Comparison of ENCODE assay signal across 23 mouse cellular contexts in genomic region chrX:8219651-8220050, GRCm38 (mm10). TPM values are rescaled to one million over a fixed set of nuclear protein-coding genes. Genes with fewer than 3 reads are reported as not detected.
DNase-seq lines count a peak whose midpoint lies in the region; ATAC-seq and TF ChIP-seq lines count a peak whose summit lies in the region.
"Had no signal": no experiment of that assay in that cellular context is flagged by ENCODE, and none has a peak within 500 bp of the region (broad histone marks: within the 10 kb centered on the region; RNA-seq: fewer than 3 reads in every experiment).

No protein-coding gene starts in this region.

- no peaks in the 10 kb centered on the region for H3K79me2 ChIP-seq in CH12.LX (replicated peaks; ENCODE audit: control insufficient read depth, extremely low read depth, insufficient read depth, poor library complexity, severe bottlenecking)

- no peak for TF ChIP-seq POLR2A in CH12.LX (IDR thresholded peaks at IDR 0.05; ENCODE audit: low read depth, low read length)

- peak; percentile 30 for DNase-seq in lung, embryonic 14.5 days
- DNase-seq in lung, postnatal 14 days, result no peak
- DNase-seq in CH12.LX (ENCODE audit: extremely low read depth) (no peak), R1 (ENCODE audit: low read depth, low spot score) (peak; percentile 93)
- DNase-seq in layer of hippocampus, postnatal 25 days (ENCODE audit: extremely low spot score in 1 of 2, low spot score in 1 of 2), result no peak
- DNase-seq in cerebellum, adult 11 months, result no peak
- DNase-seq in spleen, postnatal 10 days (ENCODE audit: low spot score in 2 of 2), result no peak
- DNase-seq: adrenal gland, adult 2 months; adrenal gland, postnatal 25 days; cerebellum, adult 2 months; cerebellum, postnatal 10 days; gastrocnemius, postnatal 36 days; heart, adult 18-20 months; heart, postnatal 14 days had no signal

- no peaks in the 10 kb centered on the region for H3K9me3 ChIP-seq in lung, embryonic 14.5 days (ENCODE audit: low read depth, low read length)
- no peaks in the 10 kb centered on the region for H3K9me3 ChIP-seq in CH12.LX (replicated peaks; ENCODE audit: low read length)
- H3K9me3 ChIP-seq in E14TG2a.4 (ENCODE audit: low read length), result no peaks in the 10 kb centered on the region
- H3K9me3 ChIP-seq: embryonic facial prominence, embryonic 15.5 days; forebrain, embryonic 10.5 days; G1E; hindbrain, embryonic 13.5 days had no signal

- WGBS in lung, embryonic 14.5 days, result 28% methylated on average over 8 of the region's 8 CpGs

- no peak overlapping the region for H3K4me2 ChIP-seq in lung, embryonic 14.5 days
- peak overlapping the region; percentile 50 for H3K4me2 ChIP-seq in CH12.LX (ENCODE audit: insufficient read depth, low read depth, poor library complexity, severe bottlenecking)
- H3K4me2 ChIP-seq: embryonic facial prominence, embryonic 15.5 days; hindbrain, embryonic 13.5 days had no signal

- no peak for TF ChIP-seq EP300 in CH12.LX (IDR thresholded peaks at IDR 0.05; ENCODE audit: low read length)

- no peak overlapping the region for H3K4me3 ChIP-seq in lung, embryonic 14.5 days (ENCODE audit: low read depth, low read length)
- H3K4me3 ChIP-seq in CH12.LX (replicated peaks in 1 of 3; ENCODE audit: low read depth in 2 of 3, low read length in 2 of 3, poor library complexity in 1 of 3) (no peak overlapping the region), E14TG2a.4 (replicated peaks; ENCODE audit: low read length) (peak overlapping the region; percentile 32; the same call in 1 of the 2 replicates)
- H3K4me3 ChIP-seq: embryonic facial prominence, embryonic 15.5 days; erythroblast, embryonic 14.5 days; forebrain, embryonic 10.5 days; hindbrain, embryonic 13.5 days had no signal

- ATAC-seq in lung, embryonic 14.5 days (ENCODE audit: insufficient read depth), result peak; percentile 38; the same call in 1 of the 2 replicates
- ATAC-seq: forebrain, embryonic 14.5 days; hindbrain, postnatal 0 days had no signal

- no peaks in the 10 kb centered on the region for H3K27me3 ChIP-seq in lung, embryonic 14.5 days (ENCODE audit: insufficient read depth, low read length)
- no peaks in the 10 kb centered on the region for H3K27me3 ChIP-seq in CH12.LX (replicated peaks)
- H3K27me3 ChIP-seq in E14TG2a.4 (ENCODE audit: insufficient read depth, low read length), result 0 out of 2 replicates have a peak, but pooled peaks cover 9% of the 10 kb centered on the region
- H3K27me3 ChIP-seq: embryonic facial prominence, embryonic 15.5 days; hindbrain, embryonic 13.5 days had no signal

- dilution Hi-C loops in CH12.LX (cut with MboI; ENCODE audit: extremely low pct_ligation_motif_present, extremely low pct_unique_long_range_greater_than_20kb, low sequenced_read_pairs), result no loop called here

- in situ Hi-C loops in CH12.LX (cut with MboI; ENCODE audit: low pct_ligation_motif_present, low pct_unique_long_range_greater_than_20kb, low sequenced_read_pairs), result no loop called here

- H3K4me1 ChIP-seq in lung, embryonic 14.5 days (ENCODE audit: insufficient read depth), result no peaks in the 10 kb centered on the region
- H3K4me1 ChIP-seq in CH12.LX (ENCODE audit: control insufficient read depth in 1 of 2, insufficient read depth in 2 of 2) (peaks cover 0 to 10% of the 10 kb centered on the region in 2 experiments), E14TG2a.4 (replicated peaks; ENCODE audit: low read depth, low read length) (peaks cover 56% of the 10 kb centered on the region)
- H3K4me1 ChIP-seq: embryonic facial prominence, embryonic 15.5 days; forebrain, embryonic 10.5 days; hindbrain, embryonic 13.5 days had no signal

- TF ChIP-seq RAD21 in CH12.LX (IDR thresholded peaks at IDR 0.05; ENCODE audit: low read depth, low read length), result no peak

- no peak for TF ChIP-seq CTCF in lung, embryonic 14.5 days (IDR thresholded peaks at IDR 0.05; ENCODE audit: low read depth)
- TF ChIP-seq CTCF in CH12.LX (conservative IDR thresholded peaks at IDR 0.05 in 1 of 2, IDR thresholded peaks at IDR 0.05 in 1 of 2; ENCODE audit: low read depth in 2 of 2, low read length in 2 of 2) (no peak), E14TG2a.4 (conservative IDR thresholded peaks at IDR 0.05; ENCODE audit: low read length) (no peak)

- no peak overlapping the region for H3K27ac ChIP-seq in lung, embryonic 14.5 days (ENCODE audit: low read depth)
- peak overlapping the region; percentile 78 for H3K27ac ChIP-seq in CH12.LX (ENCODE audit: insufficient read depth, low read depth)
- H3K27ac ChIP-seq: embryonic facial prominence, embryonic 15.5 days; forebrain, embryonic 10.5 days; hindbrain, embryonic 13.5 days; hindbrain, postnatal 0 days had no signal

- H3K36me3 ChIP-seq in lung, embryonic 14.5 days (ENCODE audit: insufficient read depth), result no peaks in the 10 kb centered on the region
- no peaks in the 10 kb centered on the region for H3K36me3 ChIP-seq in CH12.LX (replicated peaks in 1 of 2; ENCODE audit: control insufficient read depth in 1 of 2, insufficient read depth in 1 of 2, low read length in 1 of 2)
- no peaks in the 10 kb centered on the region for H3K36me3 ChIP-seq in E14TG2a.4 (ENCODE audit: insufficient read depth, low read length)
- H3K36me3 ChIP-seq: embryonic facial prominence, embryonic 15.5 days; forebrain, embryonic 10.5 days; G1E; hindbrain, embryonic 13.5 days had no signal

- H3K9ac ChIP-seq in lung, embryonic 14.5 days, result no peak overlapping the region
- H3K9ac ChIP-seq in CH12.LX (ENCODE audit: insufficient read depth, low read depth), result no peak overlapping the region
- H3K9ac ChIP-seq: embryonic facial prominence, embryonic 15.5 days; hindbrain, embryonic 13.5 days had no signal

TF ChIP-seq in CH12.LX, 34 proteins besides CTCF, POLR2A, EP300 and RAD21:
- no peak for TF ChIP-seq MAFK (IDR thresholded peaks at IDR 0.05; ENCODE audit: insufficient replicate concordance, low read length)
- TF ChIP-seq KAT2A (IDR thresholded peaks at IDR 0.05; ENCODE audit: insufficient replicate concordance, low read length), result no peak
- no peak for TF ChIP-seq ZMIZ1 (IDR thresholded peaks at IDR 0.05; ENCODE audit: low read depth, low read length)
- TF ChIP-seq UBTF (IDR thresholded peaks at IDR 0.05; ENCODE audit: low read depth, low read length), result no peak
- TF ChIP-seq RCOR1 (conservative IDR thresholded peaks at IDR 0.05; ENCODE audit: low read depth, low read length), result no peak
- TF ChIP-seq BHLHE40 (IDR thresholded peaks at IDR 0.05; ENCODE audit: low read depth, low read length), result no peak
- no peak for TF ChIP-seq PAX5 (IDR thresholded peaks at IDR 0.05; ENCODE audit: low read length)
- no peak for TF ChIP-seq TCF12 (IDR thresholded peaks at IDR 0.05; ENCODE audit: low read depth, low read length)
- no peak for TF ChIP-seq ZC3H11A (IDR thresholded peaks at IDR 0.05; ENCODE audit: low read depth, low read length)
- no peak for TF ChIP-seq USF2 (conservative IDR thresholded peaks at IDR 0.05; ENCODE audit: low read depth, low read length)
- TF ChIP-seq JUN (IDR thresholded peaks at IDR 0.05; ENCODE audit: insufficient read depth, low read depth, low read length), result no peak
- TF ChIP-seq SIN3A (IDR thresholded peaks at IDR 0.05; ENCODE audit: low read length), result no peak
- TF ChIP-seq MAZ (IDR thresholded peaks at IDR 0.05; ENCODE audit: low read depth, low read length), result no peak
- TF ChIP-seq MAX (IDR thresholded peaks at IDR 0.05; ENCODE audit: low read length), result no peak
- no peak for TF ChIP-seq HCFC1 (IDR thresholded peaks at IDR 0.05; ENCODE audit: low read depth, low read length)
- TF ChIP-seq CHD2 (IDR thresholded peaks at IDR 0.05; ENCODE audit: low read length), result no peak
- TF ChIP-seq IRF4 (IDR thresholded peaks at IDR 0.05; ENCODE audit: low read depth, low read length), result no peak
- no peak for TF ChIP-seq MYC (IDR thresholded peaks at IDR 0.05; ENCODE audit: low read depth, low read length)
- no peak for TF ChIP-seq USF1 (IDR thresholded peaks at IDR 0.05; ENCODE audit: low read depth, low read length)

RNA-seq across cellular contexts. Expression of gene Porcn, which starts 13.3 kb away (rescaled TPM):
- polyA plus RNA-seq in lung, embryonic 14.5 days (2014; fragmentation: Nextera tagmentation; extraction: Ambion mirVana), result 10.4 and 10.6 TPM in 2 replicates
- total RNA-seq in CH12.LX (2012; rRNA removed), result 0.08 and 0.64 TPM in 2 replicates
- not detected in 2 replicates for total RNA-seq in CH12.LX (2014; rRNA removed)
- not detected in 2 replicates for polyA plus RNA-seq in CH12.LX (2012; ENCODE audit: insufficient read length, low read depth)
- total RNA-seq in layer of hippocampus, postnatal 25 days (2021), result 100 to 1,000 TPM in 1 of 2 experiments, 10 to 100 TPM in 1; 94.5 to 101 TPM

RNA-seq across cellular contexts. Expression of gene Ebp, which starts 26.3 kb away (rescaled TPM):
- polyA plus RNA-seq in lung, embryonic 14.5 days (2014; fragmentation: Nextera tagmentation; extraction: Ambion mirVana), result 29.5 and 30.5 TPM in 2 replicates
- 64.3 and 71.0 TPM in 2 replicates for total RNA-seq in CH12.LX (2012; rRNA removed)
- total RNA-seq in CH12.LX (2014; rRNA removed), result 44.0 and 46.4 TPM in 2 replicates
- 66.6 and 70.9 TPM in 2 replicates for polyA plus RNA-seq in CH12.LX (2012; ENCODE audit: insufficient read length, low read depth)
- 10 to 100 TPM; 36.1 to 38.4 TPM for total RNA-seq in layer of hippocampus, postnatal 25 days (2021)

RNA-seq across cellular contexts. Expression of gene Ftsj1, which starts 32.6 kb away (rescaled TPM):
- polyA plus RNA-seq in lung, embryonic 14.5 days (2014; fragmentation: Nextera tagmentation; extraction: Ambion mirVana), result 52.9 and 53.7 TPM in 2 replicates
- total RNA-seq in CH12.LX (2012; rRNA removed), result 17.0 and 20.1 TPM in 2 replicates
- total RNA-seq in CH12.LX (2014; rRNA removed), result 17.7 and 22.3 TPM in 2 replicates
- polyA plus RNA-seq in CH12.LX (2012; ENCODE audit: insufficient read length, low read depth), result 29.1 and 31.6 TPM in 2 replicates
- 10 to 100 TPM; 23.2 to 29.7 TPM for total RNA-seq in layer of hippocampus, postnatal 25 days (2021)

RNA-seq across cellular contexts. Expression of gene Tbc1d25, which starts 43.7 kb away (rescaled TPM):
- 12.4 and 12.6 TPM in 2 replicates for polyA plus RNA-seq in lung, embryonic 14.5 days (2014; fragmentation: Nextera tagmentation; extraction: Ambion mirVana)
- total RNA-seq in CH12.LX (2012; rRNA removed), result 6.0 and 6.3 TPM in 2 replicates
- 2.3 and 2.4 TPM in 2 replicates for total RNA-seq in CH12.LX (2014; rRNA removed)
- polyA plus RNA-seq in CH12.LX (2012; ENCODE audit: insufficient read length, low read depth), result 10.2 and 10.4 TPM in 2 replicates
- 10 to 100 TPM; 13.3 to 13.9 TPM for total RNA-seq in layer of hippocampus, postnatal 25 days (2021)

RNA-seq across cellular contexts. Expression of gene Slc38a5, which starts 51.3 kb away (rescaled TPM):
- polyA plus RNA-seq in lung, embryonic 14.5 days (2014; fragmentation: Nextera tagmentation; extraction: Ambion mirVana), result 92.9 and 105 TPM in 2 replicates
- total RNA-seq in CH12.LX (2012; rRNA removed), result not detected in 2 replicates
- not detected in 2 replicates for total RNA-seq in CH12.LX (2014; rRNA removed)
- polyA plus RNA-seq in CH12.LX (2012; ENCODE audit: insufficient read length, low read depth), result not detected in 2 replicates
- 1 to 10 TPM; 5.3 to 7.9 TPM for total RNA-seq in layer of hippocampus, postnatal 25 days (2021)
- total RNA-seq: adrenal gland, postnatal 25 days; gastrocnemius, adult 8-10 months; gastrocnemius, postnatal 36 days had no signal

Comparison
In these comparisons a context has a peak if more than half of its experiments do, and no peak if none do; other contexts are left out.
1. DNase-seq: peak in lung, embryonic 14.5 days (single experiment) and R1 (single experiment); none in lung, postnatal 14 days (single experiment), CH12.LX (single experiment), layer of hippocampus, postnatal 25 days (0 of 2), cerebellum, adult 11 months (single experiment) and spleen, postnatal 10 days (0 of 2).
2. RNA of gene Porcn, which starts 13.3 kb away (total RNA-seq): 94.5 to 101 TPM in layer of hippocampus, postnatal 25 days; 0.08 to 0.64 TPM in CH12.LX; every median in the first group is over 10 times any median in the second.